Mouse (Mus musculus): ENCODE measurements around the gene Zfp511. TPM values are rescaled to one million over a fixed set of nuclear protein-coding genes. Genes with fewer than 3 reads are reported as not detected.

Gene Zfp511
- total RNA-seq (2021), result 10 to 100 TPM; 14.6 to 17.9 TPM

DNA sequence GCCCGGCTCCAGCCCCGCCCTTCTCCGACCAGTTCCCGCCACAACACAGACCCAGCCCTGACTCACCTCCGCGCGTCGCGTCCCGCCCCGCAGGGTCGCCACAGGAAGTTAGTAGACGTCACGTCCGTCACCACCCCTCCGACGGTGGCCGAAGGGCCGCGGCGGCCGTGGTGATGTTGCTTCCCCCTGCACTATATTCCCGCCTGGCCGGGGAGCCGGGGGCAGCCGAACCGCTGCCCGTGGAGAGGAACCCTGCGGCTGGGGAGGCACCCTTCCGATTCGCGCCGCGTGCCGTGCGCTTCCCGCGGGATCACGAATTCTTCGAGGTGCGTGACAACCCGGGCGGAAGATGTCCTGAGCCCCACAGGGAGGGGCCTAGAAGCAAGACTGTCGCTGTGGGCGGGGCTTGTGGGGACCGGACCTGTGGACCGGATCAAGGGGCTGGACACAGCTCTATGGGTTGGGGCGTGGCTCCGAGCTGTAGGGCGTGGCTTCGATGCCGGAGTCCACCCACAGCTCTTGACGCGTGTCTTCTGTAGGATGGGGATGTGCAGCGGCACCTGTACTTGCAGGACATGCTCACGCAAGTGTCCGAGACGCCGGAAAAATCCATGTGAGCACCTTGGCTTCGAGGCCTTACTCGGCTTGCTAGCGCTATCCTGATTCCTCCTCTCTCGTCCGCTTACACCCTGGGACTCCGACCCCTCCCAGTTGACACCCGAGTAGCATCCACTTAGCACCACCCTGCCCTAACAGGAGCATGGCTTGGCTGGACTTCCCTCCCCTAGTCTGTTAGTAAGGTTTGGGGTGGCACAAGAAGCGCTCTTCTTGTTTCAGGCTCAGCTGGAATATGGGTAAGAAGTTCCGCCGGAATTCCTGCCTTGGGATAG is at the start of gene Zfp511, which contains the start of gene Tubgcp2:
TSS of gene Zfp511 (plus strand) at position 111 of the 890 bp plus-strand sequence.
TSS of gene Tubgcp2 (minus strand) at position 389 of the 890 bp plus-strand sequence.
- DNase-seq, result peak; percentile 96

DNA sequence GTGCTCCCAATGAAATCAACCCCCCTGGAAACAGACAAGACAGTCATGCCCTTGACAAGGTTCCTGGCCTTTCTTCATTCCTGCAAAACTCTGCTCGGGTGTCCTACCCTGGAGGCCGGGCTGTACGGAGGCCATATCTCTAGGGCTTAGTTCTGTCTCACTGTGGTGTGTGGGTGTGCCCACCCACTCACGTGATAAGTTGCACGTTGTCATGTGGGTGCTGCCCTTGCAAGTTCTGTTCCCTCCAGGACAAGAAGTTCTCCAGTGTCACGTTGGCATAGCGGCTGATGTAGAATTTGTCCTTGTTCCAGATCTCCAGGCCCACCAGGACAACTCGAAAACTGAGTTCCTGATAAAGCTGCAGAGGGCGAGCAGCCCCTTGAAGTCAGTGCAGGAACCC is 47.9 kb upstream of the Zfp511 start:
- no peak for DNase-seq

DNA sequence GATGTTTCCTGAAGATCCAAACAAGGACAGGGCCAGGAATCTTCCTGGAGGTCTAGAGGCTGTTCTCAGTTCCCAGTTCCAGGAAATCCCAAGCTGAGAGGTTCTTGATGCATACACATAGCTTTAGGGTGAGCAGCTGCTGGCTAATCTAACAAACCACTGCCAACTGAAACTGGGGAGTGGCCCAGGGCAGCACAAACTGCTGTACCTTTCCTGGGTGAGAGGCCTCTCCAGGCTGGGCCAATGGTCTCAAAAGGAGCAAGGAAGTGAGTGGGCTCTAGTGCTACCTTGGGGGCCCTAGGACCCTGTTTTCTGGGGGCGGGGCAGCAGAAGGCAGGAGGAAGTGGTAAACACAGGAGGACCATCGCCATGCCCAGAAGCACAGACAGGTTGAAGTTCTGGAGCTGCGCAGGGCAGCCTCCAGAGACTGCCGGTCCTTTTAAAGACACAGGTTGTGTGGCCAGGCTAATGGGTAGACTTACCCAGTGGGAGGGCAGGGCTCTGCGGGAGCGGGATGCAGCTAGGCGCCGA is 45.3 kb upstream of the Zfp511 start:
- no peak for DNase-seq

DNA sequence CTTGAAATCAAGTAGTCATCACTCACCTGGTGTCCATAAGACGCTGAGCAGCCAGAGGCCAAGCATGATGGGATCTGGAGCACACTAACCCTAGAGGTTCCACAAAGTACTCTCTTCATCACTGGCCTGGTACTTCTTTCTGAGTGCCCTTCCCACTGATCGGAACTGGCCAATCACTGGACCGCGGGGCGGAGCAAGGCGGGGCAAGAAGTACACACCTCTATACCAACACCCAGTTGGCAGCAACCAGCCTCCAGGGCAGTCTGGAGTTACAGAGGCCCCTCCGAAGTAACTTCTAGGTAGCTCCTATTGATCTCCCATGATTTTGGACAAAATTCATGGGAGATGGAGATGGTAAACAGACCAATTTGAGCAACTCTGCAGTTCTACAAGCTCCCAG is 43.8 kb upstream of the Zfp511 start, which contains the start of gene Adam8:
TSS of gene Adam8 (minus strand) at position 157 of the 400 bp plus-strand sequence.
- DNase-seq, result no peak

DNA sequence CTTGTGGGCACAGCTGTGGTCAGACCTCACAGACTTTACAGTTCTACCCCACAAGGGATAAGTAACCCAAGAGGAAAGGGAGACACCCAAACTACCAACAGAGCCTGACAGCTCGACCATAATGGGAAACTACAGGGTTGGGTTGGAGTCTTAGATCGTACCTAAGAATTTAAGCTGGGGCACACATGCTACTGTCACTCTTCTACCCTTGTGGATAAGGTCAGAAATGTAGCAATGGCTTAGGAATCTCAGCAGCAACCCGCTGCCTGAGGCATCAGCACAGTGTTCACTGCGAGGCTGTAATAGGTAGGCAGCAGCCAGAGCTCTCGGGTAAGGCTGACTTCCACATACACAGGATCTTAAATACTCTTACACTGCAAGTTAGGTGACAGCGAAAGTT is 42.7 kb upstream of the Zfp511 start:
- no peak for DNase-seq

DNA sequence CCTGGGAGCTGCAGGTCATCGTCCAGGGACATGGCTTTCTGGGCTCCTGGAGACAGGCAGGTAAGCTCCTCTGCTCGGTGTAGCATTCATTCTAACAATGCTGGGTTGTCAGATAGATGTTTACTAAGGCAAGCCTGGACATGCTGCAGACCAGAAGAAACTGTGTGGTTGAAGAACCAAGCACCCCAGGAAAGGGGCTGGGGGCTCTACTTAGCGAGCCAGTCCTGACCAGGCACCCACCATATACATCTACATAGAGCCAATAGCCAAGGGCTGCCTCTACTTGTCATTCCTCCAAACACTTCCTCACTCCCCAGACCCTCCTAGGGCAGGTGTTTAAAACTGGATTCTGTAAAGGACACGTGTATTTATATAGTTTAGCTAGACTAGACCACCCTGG is 42.0 kb upstream of the Zfp511 start:
- no peak for DNase-seq

DNA sequence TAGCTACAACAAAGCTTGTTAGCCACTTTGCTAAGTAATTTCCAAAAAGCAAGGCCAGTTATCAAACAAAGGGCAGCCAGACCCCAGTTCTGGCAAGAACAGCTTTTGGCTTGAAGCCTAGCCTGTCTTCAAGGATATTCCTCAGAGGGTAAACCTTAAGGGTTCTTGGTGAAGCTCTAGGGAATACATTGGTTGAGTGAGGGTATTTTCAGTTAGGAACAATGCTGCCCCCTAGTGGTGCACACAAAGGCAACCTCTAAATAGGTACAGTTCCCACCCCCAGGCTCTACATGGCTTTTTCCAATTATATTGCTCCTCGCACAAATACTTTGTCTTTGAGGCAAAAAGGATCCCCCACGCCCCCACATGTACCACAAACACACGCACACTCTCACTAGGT is 41.5 kb upstream of the Zfp511 start:
- peak; percentile 68 for DNase-seq

DNA sequence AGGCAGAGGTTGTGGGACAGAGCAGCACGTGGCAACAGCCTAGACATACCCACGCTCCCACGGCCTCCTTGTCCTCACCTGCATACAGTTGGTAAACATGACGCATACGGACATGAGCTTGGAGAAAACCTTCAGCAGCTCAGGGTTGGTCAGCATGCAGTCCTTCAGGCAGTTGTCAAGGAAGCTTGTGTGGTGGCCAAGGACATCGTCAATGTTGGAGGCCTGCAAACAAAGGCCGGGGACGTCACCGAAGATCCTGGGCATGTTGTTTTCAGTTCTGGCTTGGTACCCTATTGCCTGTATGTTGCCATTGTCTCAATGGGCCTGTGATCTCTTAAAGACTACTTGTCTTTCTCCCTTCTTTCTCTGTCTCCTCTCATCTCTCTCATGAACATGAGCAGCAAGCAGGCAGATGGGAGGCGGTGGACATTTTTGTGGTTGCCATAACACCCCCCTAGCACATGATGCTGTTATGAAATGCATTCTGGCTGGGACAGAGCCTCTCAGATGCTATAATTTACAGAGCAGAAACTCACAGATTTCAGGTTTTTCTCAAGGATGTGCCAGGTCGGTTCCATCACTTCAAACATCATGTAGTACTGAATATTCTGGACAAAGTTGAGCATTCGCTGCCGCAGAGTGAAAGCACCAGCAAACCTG is 37.4 kb upstream of the Zfp511 start:
- no peak for DNase-seq

DNA sequence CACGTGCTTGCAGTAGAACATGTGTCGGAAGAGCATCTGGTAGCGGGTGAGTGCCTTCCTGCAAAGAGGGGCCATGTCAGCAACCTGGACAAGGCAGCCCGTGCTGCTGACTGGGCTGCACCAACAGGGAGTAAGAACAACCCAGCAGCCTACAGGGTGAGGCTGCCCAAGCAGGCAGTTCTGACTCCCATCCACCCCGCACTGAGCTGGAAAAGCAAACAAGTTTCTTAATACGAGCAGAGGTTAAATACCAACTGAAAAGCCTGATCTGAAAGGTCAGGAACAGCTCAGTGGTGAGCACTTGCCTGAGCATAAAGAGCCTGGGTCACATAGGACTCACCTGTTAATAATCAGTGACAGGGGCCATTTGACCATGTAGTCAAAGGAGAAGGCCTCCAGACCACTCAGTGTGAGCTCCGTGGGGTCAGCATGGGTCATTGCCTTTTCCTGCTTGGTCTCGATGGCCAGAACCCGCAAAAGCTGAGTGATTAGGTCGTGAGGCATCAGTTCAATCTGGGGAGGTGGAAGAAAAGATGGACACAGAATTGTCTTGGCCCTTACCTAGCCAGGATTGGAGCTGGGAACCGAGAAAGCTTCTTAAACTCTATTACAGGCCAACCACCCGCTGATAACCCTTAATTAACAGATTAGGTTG is 35.0 kb upstream of the Zfp511 start:
- no peak for DNase-seq

DNA sequence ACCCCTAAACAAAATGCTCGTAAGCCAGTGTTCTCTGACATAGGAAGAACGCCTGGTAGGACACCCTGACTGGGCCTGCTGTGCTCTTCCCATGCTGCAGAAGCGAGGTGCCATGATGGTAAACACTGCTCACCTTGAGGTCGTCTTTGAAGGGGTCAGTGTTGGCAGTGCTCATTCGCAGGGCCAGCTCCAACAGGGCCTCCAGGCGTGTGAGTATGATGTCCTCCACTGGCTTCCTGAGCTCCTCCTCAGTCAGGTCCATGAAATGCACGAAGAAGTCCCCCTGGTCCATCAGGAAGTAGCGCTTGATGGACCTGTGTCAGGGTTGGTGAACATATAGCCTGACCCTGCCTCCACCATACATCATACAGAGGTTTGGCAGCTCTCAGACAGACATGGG is 31.5 kb upstream of the Zfp511 start:
- no peak for DNase-seq

DNA sequence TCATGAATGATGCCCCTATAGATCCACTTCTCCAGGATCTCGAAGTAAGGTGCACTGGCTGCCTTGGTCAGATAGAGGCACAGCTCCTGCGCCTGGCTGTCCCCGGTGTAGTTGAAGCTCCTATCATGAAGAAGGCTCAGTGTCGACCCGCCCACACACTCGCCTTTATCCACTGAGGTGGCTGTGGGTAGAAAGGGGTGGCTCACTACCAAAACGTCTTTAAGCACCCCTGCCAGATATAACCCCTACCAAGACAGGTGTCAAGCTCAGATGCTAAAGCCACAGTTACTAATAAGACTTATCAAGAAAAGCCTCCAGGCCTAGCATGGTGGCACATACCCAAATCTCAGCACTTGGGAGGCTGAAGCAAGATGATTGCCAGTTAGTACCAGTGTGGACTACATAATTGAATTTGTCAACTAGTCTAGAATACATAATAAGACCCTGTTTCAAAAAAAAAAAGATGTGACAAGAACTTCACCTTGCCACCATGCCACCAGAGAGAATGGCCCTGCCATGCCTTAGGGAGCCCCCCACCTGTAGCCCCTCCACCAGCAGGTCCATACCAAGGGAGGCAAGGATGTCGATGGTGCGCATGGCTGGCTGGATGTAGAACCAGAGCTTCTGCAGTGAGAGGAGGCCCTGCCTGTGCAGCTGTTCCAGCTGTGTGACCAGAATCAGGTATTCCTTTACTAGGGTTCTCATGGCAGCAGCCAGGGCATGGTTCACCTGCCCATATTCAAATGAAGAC is 29.2 kb upstream of the Zfp511 start:
- no peak for DNase-seq

DNA sequence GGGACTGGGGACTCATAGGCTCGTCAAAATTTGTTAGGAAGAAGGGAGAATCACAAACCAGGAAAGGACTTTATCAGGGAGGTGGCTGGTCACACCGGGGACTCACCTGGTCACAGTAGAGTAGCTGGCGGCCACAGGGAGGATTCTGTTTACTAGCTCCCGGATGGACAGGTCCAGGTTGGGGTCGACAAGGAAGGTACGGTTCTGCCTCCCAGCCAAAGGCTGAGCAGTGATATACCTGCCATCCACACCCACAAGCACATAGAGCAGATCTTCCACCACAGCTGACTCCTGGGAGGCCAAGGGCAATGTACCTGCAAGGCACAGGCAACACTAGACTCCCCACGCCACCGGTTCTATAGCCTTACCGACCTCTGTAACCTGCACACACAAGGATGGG is 28.4 kb upstream of the Zfp511 start:
- no peak for DNase-seq

DNA sequence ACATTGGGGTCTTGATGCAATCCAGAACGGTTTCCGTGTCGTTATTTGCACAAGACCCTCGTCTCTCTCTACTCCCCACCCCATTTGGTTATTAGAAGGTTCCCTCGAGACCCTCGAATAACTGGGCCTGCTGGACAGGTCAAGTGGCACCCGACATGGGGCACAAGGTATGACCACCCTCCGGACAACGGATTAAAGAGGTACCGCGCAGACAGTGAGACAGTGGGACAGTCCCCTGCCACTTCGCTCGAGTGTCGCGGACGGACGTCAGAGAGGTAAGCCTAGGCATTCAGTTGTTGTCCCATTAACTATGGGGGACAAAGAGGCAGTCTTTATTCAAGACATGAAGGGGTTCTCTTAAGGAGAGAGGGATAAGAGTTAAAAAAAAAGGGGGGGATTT is 24.9 kb upstream of the Zfp511 start:
- no peak for DNase-seq

DNA sequence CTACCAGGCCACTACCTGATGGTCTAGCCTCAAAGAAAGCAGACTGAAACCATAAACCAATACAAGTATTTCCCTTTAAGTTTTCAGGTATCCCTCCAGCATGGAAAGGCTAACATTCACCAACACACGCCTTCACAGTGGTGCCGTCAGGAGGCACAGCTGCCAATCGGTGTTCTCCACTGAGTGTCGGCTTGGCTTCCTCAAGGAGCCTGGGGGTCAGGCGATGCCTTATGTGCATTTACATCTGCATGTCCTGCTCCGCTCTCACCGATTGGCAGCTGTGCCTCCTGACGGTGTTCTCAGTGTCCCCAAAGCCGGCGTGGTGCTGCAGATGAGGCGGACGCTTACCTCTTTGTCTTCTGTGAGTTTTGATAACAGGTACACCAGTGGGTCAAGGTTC is 4.4 kb upstream of the Zfp511 start:
- DNase-seq, result no peak

DNA sequence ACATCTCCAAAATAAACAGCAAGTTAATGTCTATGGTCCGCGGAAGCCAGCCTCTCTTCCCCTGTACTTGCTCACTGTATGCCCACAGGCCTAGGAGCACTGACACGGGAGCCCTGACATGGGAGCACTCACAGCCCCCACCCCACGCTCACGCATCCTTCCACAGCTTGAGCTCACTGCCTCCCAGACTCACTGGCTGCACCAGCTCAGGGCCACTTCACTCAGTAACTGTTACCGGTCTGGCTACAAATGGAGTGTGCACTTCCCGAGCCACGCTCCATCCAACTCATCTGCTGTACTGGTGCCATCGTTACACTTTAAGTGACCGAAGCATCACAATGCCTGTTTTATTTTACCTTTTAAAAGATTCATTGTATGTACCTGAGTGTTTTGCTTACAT is 3.8 kb upstream of the Zfp511 start:
- no peak for DNase-seq

DNA sequence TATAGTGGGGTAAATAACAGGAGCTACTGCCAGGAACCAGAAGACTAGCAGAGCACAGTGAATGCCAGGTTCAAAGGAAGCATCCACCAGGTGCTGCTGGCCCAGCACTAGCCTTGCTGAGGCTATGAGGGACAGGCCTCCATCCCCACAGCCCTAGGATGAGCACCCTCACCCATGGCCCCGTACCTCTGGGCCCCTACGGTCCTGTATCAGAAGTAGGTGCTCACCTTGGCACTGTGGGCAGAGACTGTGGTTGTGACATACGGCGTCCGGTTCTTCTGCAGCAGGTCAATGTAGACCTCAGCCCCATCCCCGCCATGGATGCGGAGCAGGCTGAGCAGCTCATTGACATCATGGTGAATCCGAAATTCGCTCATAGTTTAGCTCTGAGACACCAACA is 2.8 kb upstream of the Zfp511 start:
- no peak for DNase-seq

DNA sequence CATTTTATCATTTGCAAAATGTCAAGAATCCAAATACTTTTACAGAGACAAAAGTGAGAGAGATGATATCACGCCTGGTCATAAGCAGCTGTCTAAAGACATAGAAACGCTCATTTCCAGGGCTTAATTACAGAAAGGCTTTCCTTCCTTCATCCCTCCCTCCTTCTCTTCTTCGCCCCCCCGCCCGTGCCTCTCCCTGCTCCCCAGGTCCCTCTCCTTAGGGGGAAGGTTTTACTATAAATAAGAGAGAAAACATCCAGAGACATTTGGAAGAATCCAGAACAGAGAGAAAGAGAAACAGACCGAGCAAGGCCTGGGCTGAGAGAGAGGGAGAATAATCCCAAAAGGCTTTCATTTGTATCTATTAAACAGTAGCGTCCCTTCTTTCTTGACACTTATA is 735 bp upstream of the Zfp511 start:
- no peak for DNase-seq

DNA sequence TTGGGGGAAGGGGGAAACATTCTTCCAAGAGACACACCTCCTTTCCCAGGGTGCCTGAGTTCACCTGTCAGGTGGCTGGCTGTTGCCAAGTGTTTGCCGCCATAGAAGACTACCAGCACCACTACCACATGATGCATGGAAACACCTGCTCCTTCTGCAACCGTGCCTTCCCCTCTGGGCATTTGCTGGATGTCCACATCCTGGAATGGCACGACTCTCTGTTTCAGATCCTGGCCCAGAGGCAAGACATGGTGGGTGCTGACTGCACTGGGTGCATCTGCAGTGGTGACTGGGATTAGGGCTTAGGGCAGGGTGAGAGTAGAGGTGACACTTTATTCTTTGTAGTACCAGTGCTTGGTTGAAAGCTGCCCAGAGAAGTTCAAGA is 972 bp downstream of the Zfp511 start:
- no peak for DNase-seq

DNA sequence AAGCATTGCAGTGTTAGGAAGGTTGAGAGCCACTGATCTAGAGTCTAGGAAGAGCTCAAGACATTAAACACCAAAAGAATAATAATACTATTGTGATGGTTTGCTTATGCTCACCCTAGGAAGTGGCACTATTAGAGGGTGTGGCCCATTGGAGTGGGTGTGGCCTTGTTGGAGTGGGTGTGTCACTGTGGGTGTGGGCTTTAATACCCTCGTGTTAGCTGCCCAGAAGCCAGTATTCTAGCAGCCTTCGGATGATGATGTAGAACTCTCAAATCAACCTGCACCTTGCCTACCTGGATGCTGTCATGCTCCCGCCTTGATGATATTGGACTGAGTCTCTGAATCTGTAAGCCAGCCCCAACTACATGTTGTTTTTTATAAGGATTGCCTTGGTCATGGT is 6.5 kb downstream of the Zfp511 start:
- DNase-seq, result no peak

DNA sequence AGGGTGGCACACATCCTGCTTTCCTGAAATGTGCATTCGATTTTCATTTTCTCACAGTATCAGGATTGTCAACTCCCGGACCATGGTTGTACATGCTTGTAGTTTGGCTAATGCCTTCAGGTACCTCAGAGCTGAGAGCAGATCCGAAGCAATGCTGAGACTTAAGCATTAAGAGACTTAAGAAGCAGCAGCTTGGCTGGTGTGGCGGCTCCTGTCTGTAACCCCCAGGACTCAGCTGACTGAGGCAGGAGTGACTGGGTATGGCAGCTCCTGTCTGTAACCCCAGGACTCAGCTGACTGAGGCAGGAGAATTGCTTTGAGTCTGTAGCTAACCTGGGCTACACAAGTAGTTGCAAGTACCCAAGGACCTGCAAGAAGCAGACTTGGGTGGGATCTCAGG is 9.4 kb downstream of the Zfp511 start:
- DNase-seq, result no peak

DNA sequence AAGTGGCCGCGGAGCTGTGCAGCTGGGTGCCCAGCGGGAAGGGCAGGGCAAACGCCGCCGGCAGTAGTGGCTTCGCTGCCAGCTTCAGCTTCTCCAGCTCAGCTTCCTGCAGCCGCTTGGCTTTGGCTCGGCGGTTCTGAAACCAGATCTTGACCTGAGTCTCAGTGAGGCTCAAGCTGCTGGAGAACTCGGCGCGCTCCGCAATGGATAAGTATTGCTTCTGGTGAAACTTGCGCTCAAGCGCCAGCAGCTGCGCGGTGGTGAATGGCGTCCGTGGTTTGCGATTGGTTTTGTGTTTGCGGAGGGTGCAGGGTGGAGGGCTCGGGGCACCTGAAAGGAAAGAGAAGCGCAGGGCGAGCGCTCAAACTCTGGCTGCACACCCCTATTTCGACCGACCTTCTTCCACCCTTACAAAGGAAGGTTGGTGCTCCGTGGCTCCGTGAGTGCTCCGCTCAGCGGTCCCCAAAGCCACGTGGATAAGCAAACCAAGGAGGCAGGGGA is 11.7 kb downstream of the Zfp511 start:
- DNase-seq, result peak; percentile 18

Measured in heart, postnatal 4 days (tissue).